Mouse (Mus musculus) megakaryocyte, embryonic 14.5 days (primary cell): ENCODE measurements around the gene Alg2. TPM values are rescaled to one million over a fixed set of nuclear protein-coding genes. Genes with fewer than 3 reads are reported as not detected.

Experiments
- H3K27me3 ChIP-seq: replicated peaks from 2 replicates; pipeline ENCODE3; 2012; ENCODE audit warnings: inconsistent platforms
- H3K36me3 ChIP-seq: replicated peaks from 2 replicates; pipeline ENCODE3; 2012; ENCODE audit warnings: low read length, inconsistent platforms, mixed read lengths
- H3K4me1 ChIP-seq: 2 replicates; pipeline ENCODE4 v1.6.1; 2012; ENCODE audit warnings: inconsistent platforms
- H3K4me3 ChIP-seq: replicated peaks from 2 replicates; pipeline ENCODE3; 2012; ENCODE audit warnings: moderate library complexity, mild to moderate bottlenecking, inconsistent platforms
- H3K9me3 ChIP-seq: 2 replicates; pipeline ENCODE4 v1.6.1; 2012; ENCODE audit warnings: inconsistent platforms
- FLI1 ChIP-seq: IDR thresholded peaks from 2 replicates; pipeline ENCODE4 v1.6.1; 2012; ENCODE audit warnings: low read length, inconsistent platforms, mixed read lengths
- GATA1 ChIP-seq: IDR thresholded peaks from 3 replicates; pipeline ENCODE4 v1.6.1; 2012; ENCODE audit warnings: mixed read lengths, low read length, inconsistent platforms, borderline replicate concordance
- polyA plus RNA-seq: library from polyadenylated mRNA; stranded (reverse); fragments of >175 nt; gene quantifications from 2 replicates; pipeline ENCODE4 v1.2.3, GENCODE M21; 2012; ENCODE audit warnings: low replicate concordance; ENCODE audit not compliant: insufficient read depth

Alg2 gene
- polyA plus RNA-seq, 1 experiment: 7.1 TPM

- no peaks in the 10 kb centered on the region for H3K36me3 ChIP-seq
- peaks cover 15% of the 10 kb centered on the region for H3K9me3 ChIP-seq
- no peak for TF ChIP-seq GATA1
- TF ChIP-seq FLI1: no peak
- H3K4me1 ChIP-seq: peaks cover 17% of the 10 kb centered on the region
- H3K4me3 ChIP-seq: no peak overlapping the region
- peaks cover 2% of the 10 kb centered on the region for H3K27me3 ChIP-seq
Observed at GRCm38 (mm10) chr4:47449586-47450522, 24.3 kb downstream of the Alg2 start.

- H3K9me3 ChIP-seq: peaks cover 11% of the 10 kb centered on the region
- H3K4me1 ChIP-seq: peaks cover 17% of the 10 kb centered on the region
- no peak overlapping the region for H3K4me3 ChIP-seq
- H3K36me3 ChIP-seq: no peaks in the 10 kb centered on the region
- TF ChIP-seq GATA1 (no peak), FLI1 (no peak)
- H3K27me3 ChIP-seq: peaks cover 5% of the 10 kb centered on the region
Observed at GRCm38 (mm10) chr4:47449116-47449515, 25.0 kb downstream of the Alg2 start.

- peaks cover 8% of the 10 kb centered on the region for H3K27me3 ChIP-seq
- peaks cover 17% of the 10 kb centered on the region for H3K4me1 ChIP-seq
- no peaks in the 10 kb centered on the region for H3K36me3 ChIP-seq
- TF ChIP-seq GATA1 (no peak), FLI1 (no peak)
- H3K4me3 ChIP-seq: peak overlapping the region; percentile 30
- peaks cover 8% of the 10 kb centered on the region for H3K9me3 ChIP-seq
Observed at GRCm38 (mm10) chr4:47448526-47448925, 25.6 kb downstream of the Alg2 start.

GRCm38 (mm10) chr4:47440951-47441350, 33.2 kb downstream of the Alg2 start:
- TF ChIP-seq FLI1 (no peak), GATA1 (no peak)
- H3K27me3 ChIP-seq: peaks cover 36% of the 10 kb centered on the region
- 0 out of 2 replicates have a peak, but pooled peaks cover 6% of the 10 kb centered on the region for H3K9me3 ChIP-seq
- H3K4me3 ChIP-seq: no peak overlapping the region
- peaks cover 22% of the 10 kb centered on the region for H3K4me1 ChIP-seq
- no peaks in the 10 kb centered on the region for H3K36me3 ChIP-seq

- Histone ChIP-seq H3K9me3 (0 out of 2 replicates have a peak, but pooled peaks cover 1% of the 10 kb centered on the region), H3K27me3 (peaks cover 29% of the 10 kb centered on the region), H3K4me3 (no peak overlapping the region), H3K4me1 (peaks cover 28% of the 10 kb centered on the region), H3K36me3 (no peaks in the 10 kb centered on the region)
- TF ChIP-seq FLI1: no peak
- TF ChIP-seq GATA1: no peak
Observed at GRCm38 (mm10) chr4:47438956-47439355, 35.2 kb downstream of the Alg2 start.

- H3K9me3 ChIP-seq: no peaks in the 10 kb centered on the region
- peaks cover 28% of the 10 kb centered on the region for H3K27me3 ChIP-seq
- no peaks in the 10 kb centered on the region for H3K36me3 ChIP-seq
- TF ChIP-seq FLI1 (no peak), GATA1 (no peak)
- H3K4me1 ChIP-seq: peaks cover 32% of the 10 kb centered on the region
- peak overlapping the region; percentile 94 for H3K4me3 ChIP-seq
Observed at GRCm38 (mm10) chr4:47437365-47438340, 36.5 kb downstream of the Alg2 start.

GRCm38 (mm10) chr4:47435566-47436360, 38.4 kb downstream of the Alg2 start:
- no peak overlapping the region for H3K4me3 ChIP-seq
- no peaks in the 10 kb centered on the region for H3K9me3 ChIP-seq
- H3K4me1 ChIP-seq: peaks cover 45% of the 10 kb centered on the region
- H3K36me3 ChIP-seq: no peaks in the 10 kb centered on the region
- H3K27me3 ChIP-seq: peaks cover 21% of the 10 kb centered on the region
- no peak for TF ChIP-seq FLI1
- TF ChIP-seq GATA1: no peak

GRCm38 (mm10) chr4:47435131-47435530, 39.0 kb downstream of the Alg2 start:
- Histone ChIP-seq H3K4me1 (peaks cover 52% of the 10 kb centered on the region), H3K36me3 (no peaks in the 10 kb centered on the region), H3K9me3 (no peaks in the 10 kb centered on the region), H3K27me3 (peaks cover 19% of the 10 kb centered on the region), H3K4me3 (no peak overlapping the region)
- TF ChIP-seq FLI1 (no peak), GATA1 (no peak)

GRCm38 (mm10) chr4:47432766-47433165, 41.4 kb downstream of the Alg2 start:
- H3K9me3 ChIP-seq: no peaks in the 10 kb centered on the region
- H3K36me3 ChIP-seq: no peaks in the 10 kb centered on the region
- TF ChIP-seq GATA1 (no peak), FLI1 (no peak)
- peaks cover 6% of the 10 kb centered on the region for H3K27me3 ChIP-seq
- peaks cover 66% of the 10 kb centered on the region for H3K4me1 ChIP-seq
- no peak overlapping the region for H3K4me3 ChIP-seq
